Mouse (Mus musculus) heart, embryonic 10.5 days (tissue): ENCODE results near the gene Poln. TPM values are rescaled to one million over a fixed set of nuclear protein-coding genes. Genes with fewer than 3 reads are reported as not detected.

Source experiments
- DNase-seq: peaks from one replicate; pipeline ENCODE4 v3.0.0-alpha.2; 2017; ENCODE audit warnings: low spot score
- H3K27ac ChIP-seq: fragments of 300-500 bp; sonication (generic); 2 replicates; pipeline ENCODE4 v1.5.1; 2016; ENCODE audit warnings: mild to moderate bottlenecking
- H3K27me3 ChIP-seq: fragments of 300-500 bp; sonication (generic); 2 replicates; pipeline ENCODE4 v1.6.1; 2016; ENCODE audit warnings: mild to moderate bottlenecking; ENCODE audit not compliant: poor library complexity, insufficient read depth, severe bottlenecking
- H3K36me3 ChIP-seq: fragments of 300-500 bp; sonication (generic); 2 replicates; pipeline ENCODE4 v1.6.1; 2016; ENCODE audit warnings: mild to moderate bottlenecking, moderate library complexity
- H3K4me1 ChIP-seq: fragments of 300-500 bp; sonication (generic); 2 replicates; pipeline ENCODE4 v1.6.1; 2016; ENCODE audit warnings: mild to moderate bottlenecking
- H3K4me3 ChIP-seq: fragments of 300-500 bp; sonication (generic); 2 replicates; pipeline ENCODE4 v1.5.1; 2016; ENCODE audit warnings: mild to moderate bottlenecking, moderate library complexity
- H3K9me3 ChIP-seq: fragments of 300-500 bp; sonication (generic); 2 replicates; pipeline ENCODE4 v1.6.1; 2016; ENCODE audit warnings: mild to moderate bottlenecking, moderate library complexity
- WGBS: fragments of 180-500 bp; shearing (Covaris S2); methylation state at CpG from one replicate; pipeline ENCODE4 v1.1.7; 2016; 5-methylcytosine and 5-hydroxymethylcytosine counted together
- polyA plus RNA-seq: library from polyadenylated mRNA; unstranded; fragments of >200 nt; fragmentation: Nextera tagmentation; extraction: Ambion mirVana; gene quantifications from 2 replicates; pipeline ENCODE4 v1.2.1, GENCODE M21; 2016

Gene Poln
- polyA plus RNA-seq, 1 experiment from 2014 or later: 0.64 TPM

DNA sequence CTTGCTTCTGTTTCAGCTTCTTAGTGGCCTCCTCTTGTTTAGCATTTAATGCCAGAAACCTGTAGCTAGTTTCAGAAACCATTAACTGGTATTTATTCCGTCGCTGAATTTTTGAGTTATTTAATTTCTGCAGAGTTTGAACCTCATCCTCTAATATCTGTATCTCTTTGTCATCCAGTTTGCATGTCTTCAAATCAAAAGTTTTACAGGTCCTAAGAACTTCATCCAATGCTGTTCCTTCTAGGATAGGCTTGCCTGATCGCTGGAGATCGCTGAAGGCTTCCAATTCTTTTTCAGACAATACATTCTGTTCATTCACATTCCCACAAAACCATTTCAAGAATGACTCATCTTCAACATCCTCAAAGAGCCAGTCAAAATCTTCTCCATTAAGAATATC is 1.4 kb downstream of the Poln start:
- H3K36me3 ChIP-seq: peaks cover 16% of the 10 kb centered on the region
- H3K27ac ChIP-seq: no peak overlapping the region
- no peak for DNase-seq
- no peaks in the 10 kb centered on the region for H3K27me3 ChIP-seq
- 84% methylated on average over 4 of the region's 4 CpGs for WGBS
- H3K4me1 ChIP-seq: peaks cover 9% of the 10 kb centered on the region; the same call in 1 of the 2 replicates
- H3K4me3 ChIP-seq: peak overlapping the region; percentile 82; the same call in 1 of the 2 replicates
- H3K9me3 ChIP-seq: no peaks in the 10 kb centered on the region

DNA sequence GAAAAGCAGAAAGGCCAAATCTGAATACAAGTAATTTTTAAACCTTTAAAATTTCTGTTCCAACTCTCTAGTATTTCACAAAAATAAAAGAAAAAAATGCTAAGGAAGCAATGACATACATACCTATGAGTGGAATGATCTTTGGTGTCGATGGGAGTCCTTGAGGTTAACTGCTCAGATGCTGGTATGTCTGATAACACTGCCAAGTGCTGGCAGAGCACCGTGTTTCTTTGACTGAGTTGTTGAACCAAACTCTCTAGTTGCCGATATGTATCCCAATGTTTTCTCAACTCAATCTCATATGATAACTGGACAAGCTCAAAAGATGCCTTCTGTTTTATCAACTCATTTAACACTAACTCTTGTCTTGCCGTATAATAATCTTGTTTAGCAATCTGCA is 3.5 kb downstream of the Poln start:
- H3K4me1 ChIP-seq: peaks cover 9% of the 10 kb centered on the region; the same call in 1 of the 2 replicates
- H3K9me3 ChIP-seq: no peaks in the 10 kb centered on the region
- no peak overlapping the region for H3K4me3 ChIP-seq
- no peak for DNase-seq
- H3K27ac ChIP-seq: no peak overlapping the region
- 45% methylated on average over 4 of the region's 4 CpGs for WGBS
- H3K27me3 ChIP-seq: no peaks in the 10 kb centered on the region
- peaks cover 26% of the 10 kb centered on the region for H3K36me3 ChIP-seq

DNA sequence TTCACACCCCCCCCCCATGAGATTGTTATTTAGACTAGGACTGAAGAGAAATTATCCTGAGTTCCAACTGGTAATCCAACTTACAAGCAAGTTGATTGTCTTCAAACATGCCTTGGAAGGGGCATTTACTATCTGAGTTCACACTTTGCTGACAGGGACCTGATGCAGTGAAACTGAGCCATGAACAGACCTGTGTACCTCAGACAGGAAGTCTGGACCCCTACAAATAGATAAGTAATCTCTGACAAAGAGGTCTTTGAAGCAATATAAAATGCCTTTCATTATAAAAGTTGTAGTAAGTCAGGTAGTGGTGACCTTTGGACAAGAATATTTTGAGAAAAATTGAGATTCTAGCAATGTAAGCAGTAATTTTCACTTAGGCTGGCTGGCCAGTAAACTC is 20.8 kb downstream of the Poln start:
- H3K4me3 ChIP-seq: no peak overlapping the region
- H3K9me3 ChIP-seq: no peaks in the 10 kb centered on the region
- H3K27me3 ChIP-seq: no peaks in the 10 kb centered on the region
- no peaks in the 10 kb centered on the region for H3K4me1 ChIP-seq
- no peak overlapping the region for H3K27ac ChIP-seq
- DNase-seq: no peak
- peaks cover 9% of the 10 kb centered on the region for H3K36me3 ChIP-seq

DNA sequence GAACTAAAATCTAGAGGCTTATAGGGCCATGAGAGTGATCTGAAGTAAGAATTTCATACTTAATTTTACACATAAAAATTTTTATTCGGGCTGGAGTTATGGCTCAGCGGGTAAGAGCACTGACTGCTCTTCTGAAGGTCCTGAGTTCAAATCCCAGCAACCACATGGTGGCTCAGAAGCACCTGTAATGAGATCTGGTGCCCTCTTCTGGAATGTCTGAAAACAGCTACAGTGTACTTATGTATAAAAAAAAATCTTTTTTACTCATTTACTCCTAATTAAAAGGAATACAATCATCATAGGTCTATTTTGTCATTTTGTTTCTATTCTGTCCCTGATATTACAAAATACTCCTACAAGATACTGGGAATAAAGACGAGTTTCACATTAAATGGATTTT is 21.7 kb downstream of the Poln start:
- WGBS: 83% methylated on average over 3 of the region's 3 CpGs

DNA sequence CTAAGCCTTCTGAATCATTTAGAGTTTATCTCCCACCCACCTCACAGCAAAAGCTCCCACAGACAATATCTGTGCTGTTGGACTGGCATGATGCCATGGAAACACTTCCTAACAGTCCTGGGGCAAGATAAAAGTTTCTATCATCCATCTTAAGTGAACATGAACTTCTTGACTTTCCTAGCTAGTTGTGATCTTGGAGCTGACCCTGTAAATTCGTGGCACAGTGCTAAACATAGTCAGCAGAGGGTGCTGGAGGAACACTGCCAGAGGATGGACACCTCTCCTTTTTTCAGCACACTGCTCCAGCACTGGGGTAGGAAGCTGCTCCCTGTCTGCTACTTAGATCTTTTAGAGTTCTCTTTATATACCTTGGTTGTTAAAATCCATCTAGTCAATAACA is 29.5 kb downstream of the Poln start:
- WGBS: 8% methylated on average over 1 of the region's 1 CpGs
- Histone ChIP-seq H3K4me3 (no peak overlapping the region), H3K4me1 (no peaks in the 10 kb centered on the region), H3K36me3 (no peaks in the 10 kb centered on the region), H3K9me3 (no peaks in the 10 kb centered on the region), H3K27ac (no peak overlapping the region), H3K27me3 (no peaks in the 10 kb centered on the region)
- peak; percentile 77 for DNase-seq

More for the DNA sequence above, 21.7 kb downstream of the Poln start:
- no peak overlapping the region for H3K4me3 ChIP-seq
- no peaks in the 10 kb centered on the region for H3K9me3 ChIP-seq
- no peaks in the 10 kb centered on the region for H3K4me1 ChIP-seq
- 0 out of 2 replicates have a peak, but pooled peaks cover 2% of the 10 kb centered on the region for H3K36me3 ChIP-seq
- DNase-seq: no peak
- no peaks in the 10 kb centered on the region for H3K27me3 ChIP-seq
- H3K27ac ChIP-seq: no peak overlapping the region

DNA sequence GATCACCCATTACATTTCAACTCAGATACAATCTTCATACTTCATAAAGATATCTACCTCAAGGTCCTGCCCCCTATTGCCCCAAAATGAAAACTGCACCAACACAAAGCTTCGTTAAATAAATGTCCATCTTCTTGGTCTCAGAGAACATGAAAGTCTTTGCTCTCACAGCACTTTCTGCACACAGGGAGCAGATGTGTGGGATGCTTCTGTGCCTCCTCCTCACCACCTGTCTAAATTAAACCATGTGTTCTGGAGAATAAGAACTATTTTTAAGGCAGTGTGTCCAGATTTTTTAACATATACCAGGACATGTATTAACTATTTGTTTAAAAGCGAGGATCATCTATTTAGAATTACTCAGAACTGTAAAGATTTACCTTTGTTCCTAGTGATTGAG is 36.5 kb downstream of the Poln start:
- 63% methylated on average over 2 of the region's 2 CpGs for WGBS
- Histone ChIP-seq H3K9me3 (no peaks in the 10 kb centered on the region), H3K4me1 (no peaks in the 10 kb centered on the region), H3K36me3 (no peaks in the 10 kb centered on the region), H3K4me3 (no peak overlapping the region), H3K27ac (no peak overlapping the region), H3K27me3 (no peaks in the 10 kb centered on the region)
- DNase-seq: no peak

DNA sequence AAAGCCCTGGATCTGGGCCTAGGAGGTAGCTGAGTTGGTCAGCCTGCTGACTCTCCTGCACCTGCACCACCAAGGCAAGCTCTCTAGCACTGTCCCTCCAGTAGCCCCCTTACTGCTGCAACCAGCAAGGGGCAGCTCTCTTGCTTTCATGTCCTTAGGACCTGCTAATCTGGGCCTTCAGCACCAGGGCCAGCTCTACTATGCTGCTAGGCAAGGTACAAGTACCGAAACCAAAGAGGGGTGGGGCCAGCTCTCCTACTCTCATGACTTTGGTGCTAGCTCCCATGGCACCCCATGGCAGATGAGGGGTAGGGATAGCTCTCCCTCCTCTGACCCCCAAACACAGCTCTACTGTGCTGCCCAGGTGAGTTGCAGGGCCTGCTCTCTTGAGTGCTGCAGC is 45.1 kb downstream of the Poln start:
- Histone ChIP-seq H3K4me1 (no peaks in the 10 kb centered on the region), H3K36me3 (no peaks in the 10 kb centered on the region), H3K27me3 (no peaks in the 10 kb centered on the region), H3K27ac (no peak overlapping the region), H3K9me3 (no peaks in the 10 kb centered on the region), H3K4me3 (no peak overlapping the region)
- no peak for DNase-seq
- WGBS: 0% methylated on average over 1 of the region's 1 CpGs

DNA sequence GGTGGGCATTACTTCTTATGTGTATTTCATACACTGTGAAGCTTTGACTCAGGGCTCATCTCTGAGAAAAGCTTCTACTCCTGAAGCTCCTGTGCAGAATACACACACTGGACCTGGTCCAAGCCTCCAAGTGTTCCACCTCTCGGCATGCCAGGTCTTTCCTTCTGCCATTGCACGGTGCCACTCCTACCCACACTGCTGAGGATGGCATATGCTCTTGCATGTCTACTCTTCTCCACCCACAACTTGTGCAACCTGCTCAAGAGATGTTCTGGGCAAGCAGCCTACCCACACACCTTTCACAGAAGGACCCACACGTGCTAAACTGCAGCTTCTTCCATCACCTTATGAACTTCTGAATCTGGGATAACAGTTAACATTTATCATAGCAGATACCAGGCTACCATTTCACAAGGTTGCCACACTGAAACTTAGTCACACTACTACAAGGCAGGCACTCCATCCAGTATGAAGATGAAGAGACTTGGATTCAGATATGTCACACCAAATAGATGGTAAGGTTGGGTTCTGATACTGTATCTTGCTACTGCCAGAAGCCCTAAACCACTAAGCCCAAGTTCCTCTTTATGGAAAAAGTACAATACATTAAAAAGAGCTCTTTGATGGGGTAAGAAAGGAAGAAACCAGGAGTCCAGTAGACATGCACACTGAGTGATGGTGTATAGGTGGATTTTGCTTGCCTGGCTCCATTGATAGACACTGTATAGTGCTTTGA is 50.0 kb downstream of the Poln start:
- H3K9me3 ChIP-seq: no peaks in the 10 kb centered on the region
- WGBS: 74% methylated on average over 3 of the region's 3 CpGs
- no peaks in the 10 kb centered on the region for H3K4me1 ChIP-seq
- no peak overlapping the region for H3K4me3 ChIP-seq
- DNase-seq: no peak
- H3K27ac ChIP-seq: no peak overlapping the region
- H3K36me3 ChIP-seq: no peaks in the 10 kb centered on the region
- H3K27me3 ChIP-seq: no peaks in the 10 kb centered on the region

DNA sequence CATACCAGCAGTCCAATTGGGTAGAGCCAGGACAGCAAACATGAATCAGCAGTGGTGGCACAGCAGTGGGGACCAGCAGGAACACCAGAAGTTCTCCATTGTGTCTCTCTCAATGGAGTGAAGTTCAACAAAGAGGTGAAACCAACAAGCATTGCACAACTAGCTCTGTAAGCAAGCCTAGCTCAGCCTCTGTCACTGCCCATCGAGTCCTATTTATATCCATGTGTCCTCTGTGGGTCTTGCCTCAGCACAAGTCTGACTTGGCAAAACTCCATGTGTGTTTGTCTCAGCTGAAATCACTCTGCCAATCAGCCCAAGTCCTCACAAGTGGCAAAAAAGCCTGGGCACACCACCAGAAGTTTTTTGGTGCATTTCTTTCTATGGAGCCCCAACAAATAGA is 63.6 kb downstream of the Poln start:
- no peaks in the 10 kb centered on the region for H3K27me3 ChIP-seq
- no peak overlapping the region for H3K27ac ChIP-seq
- no peak for DNase-seq
- no peaks in the 10 kb centered on the region for H3K9me3 ChIP-seq
- WGBS: 65% methylated on average over 1 of the region's 1 CpGs
- H3K4me3 ChIP-seq: no peak overlapping the region
- no peaks in the 10 kb centered on the region for H3K36me3 ChIP-seq
- no peaks in the 10 kb centered on the region for H3K4me1 ChIP-seq

DNA sequence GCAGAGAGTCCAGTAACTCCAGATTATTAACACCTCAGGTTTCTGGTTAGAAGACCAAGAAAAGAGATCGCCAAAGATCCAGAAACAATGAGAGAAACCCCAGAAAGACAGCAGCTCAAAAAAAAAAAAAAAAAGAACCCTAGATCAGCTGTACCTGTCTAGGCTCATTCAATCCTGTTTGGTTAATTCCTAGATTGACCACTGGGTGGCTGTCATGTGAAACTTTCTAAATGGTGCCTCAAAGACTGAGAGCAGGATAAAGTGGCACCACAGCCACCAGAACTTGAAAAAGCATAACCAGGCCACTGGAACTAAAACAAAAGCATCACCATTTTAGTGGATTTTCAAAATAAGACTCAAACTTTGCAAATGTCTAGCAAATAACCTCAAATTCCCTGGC is 71.9 kb downstream of the Poln start:
- Histone ChIP-seq H3K9me3 (no peaks in the 10 kb centered on the region), H3K27ac (no peak overlapping the region), H3K36me3 (no peaks in the 10 kb centered on the region), H3K4me1 (no peaks in the 10 kb centered on the region), H3K27me3 (no peaks in the 10 kb centered on the region), H3K4me3 (no peak overlapping the region)
- WGBS: 13% methylated on average over 1 of the region's 1 CpGs
- DNase-seq: no peak

DNA sequence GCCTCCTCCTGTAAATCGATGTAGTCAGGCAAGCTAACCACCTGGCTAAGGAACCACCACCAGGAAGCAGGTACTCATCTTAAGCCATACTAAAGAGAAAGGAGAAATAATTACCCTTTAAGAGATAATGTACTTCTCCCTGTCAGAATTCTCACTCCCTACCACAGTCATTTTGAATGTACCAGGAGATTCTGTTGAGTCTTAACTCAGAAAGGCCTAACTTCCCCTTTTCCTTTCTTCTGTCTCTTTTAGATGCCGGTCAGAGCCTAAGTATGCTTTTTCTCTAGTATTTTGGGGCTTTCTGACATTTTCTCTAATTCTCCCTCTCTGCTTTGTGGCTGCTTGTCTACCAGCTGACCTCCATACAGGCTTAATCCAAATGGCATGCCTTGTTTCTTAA is 76.2 kb downstream of the Poln start:
- WGBS: 73% methylated on average over 2 of the region's 2 CpGs
- Histone ChIP-seq H3K36me3 (no peaks in the 10 kb centered on the region), H3K9me3 (no peaks in the 10 kb centered on the region), H3K4me3 (no peak overlapping the region), H3K4me1 (no peaks in the 10 kb centered on the region), H3K27me3 (no peaks in the 10 kb centered on the region), H3K27ac (no peak overlapping the region)
- DNase-seq: no peak

DNA sequence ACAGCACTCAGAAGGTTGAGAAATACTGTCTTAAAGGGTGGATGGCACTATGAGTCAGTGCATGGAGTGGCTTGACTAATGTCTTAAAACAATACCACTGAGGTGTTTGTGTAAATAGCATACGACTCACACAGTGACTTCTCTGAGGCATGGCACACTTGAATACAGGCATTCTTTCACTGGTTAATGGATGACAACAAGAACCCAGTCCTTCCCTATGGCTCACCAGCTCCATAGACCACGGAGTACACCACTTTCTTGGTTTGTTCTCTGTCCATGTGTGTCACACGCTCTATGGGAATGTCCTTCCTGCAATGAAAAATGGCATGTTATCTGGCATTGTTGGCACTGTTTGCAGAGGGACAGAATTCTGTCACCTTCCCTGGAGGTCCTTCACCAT is 136.7 kb downstream of the Poln start:
- 63% methylated on average over 3 of the region's 3 CpGs for WGBS
- Histone ChIP-seq H3K27me3 (no peaks in the 10 kb centered on the region), H3K4me1 (no peaks in the 10 kb centered on the region), H3K27ac (no peak overlapping the region), H3K36me3 (no peaks in the 10 kb centered on the region), H3K4me3 (no peak overlapping the region), H3K9me3 (no peaks in the 10 kb centered on the region)
- DNase-seq: no peak

DNA sequence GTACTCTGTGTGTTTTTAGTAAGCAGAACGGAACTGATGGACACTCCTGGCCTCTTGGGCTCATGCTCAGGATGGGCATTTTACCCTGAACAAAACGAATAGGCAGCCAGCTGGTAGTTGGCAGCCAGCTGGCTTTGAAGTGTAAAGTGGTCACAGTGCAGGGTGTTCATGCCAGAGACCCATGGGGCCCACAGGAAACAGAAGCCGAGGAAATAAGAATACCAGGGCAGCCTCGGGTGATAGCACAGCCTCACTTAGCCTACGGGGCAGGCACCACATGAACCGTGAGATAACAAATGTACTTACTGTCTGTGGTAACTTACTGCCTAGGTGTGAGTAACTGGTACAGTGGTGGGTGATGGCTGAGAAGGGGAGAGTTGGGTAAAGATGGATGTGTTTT is 138.2 kb downstream of the Poln start:
- WGBS: 60% methylated on average over 6 of the region's 6 CpGs
- no peaks in the 10 kb centered on the region for H3K9me3 ChIP-seq
- H3K4me1 ChIP-seq: no peaks in the 10 kb centered on the region
- no peaks in the 10 kb centered on the region for H3K36me3 ChIP-seq
- H3K27me3 ChIP-seq: no peaks in the 10 kb centered on the region
- no peak overlapping the region for H3K27ac ChIP-seq
- no peak for DNase-seq
- H3K4me3 ChIP-seq: no peak overlapping the region

DNA sequence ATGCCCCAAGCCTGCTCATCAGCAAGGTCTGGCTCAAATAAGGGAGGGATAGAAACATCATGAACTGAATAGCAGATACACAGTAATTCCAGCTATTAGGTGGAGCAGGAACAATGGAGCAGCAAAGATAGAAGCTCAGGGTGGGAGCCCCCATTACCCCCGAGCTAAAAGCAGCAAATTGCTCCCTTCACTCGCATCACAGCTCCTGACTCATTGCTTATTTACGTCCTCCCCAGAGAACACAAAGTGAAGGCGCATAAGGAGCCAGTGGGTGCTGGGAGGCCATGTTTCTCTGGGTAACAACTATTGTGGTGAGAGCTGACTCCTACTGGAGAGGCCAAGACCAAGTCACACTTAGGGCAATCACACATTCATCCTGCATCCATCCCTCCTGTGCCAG is 139.1 kb downstream of the Poln start:
- Histone ChIP-seq H3K9me3 (no peaks in the 10 kb centered on the region), H3K27me3 (no peaks in the 10 kb centered on the region), H3K27ac (no peak overlapping the region), H3K4me3 (no peak overlapping the region), H3K36me3 (no peaks in the 10 kb centered on the region), H3K4me1 (no peaks in the 10 kb centered on the region)
- DNase-seq: no peak
- WGBS: 72% methylated on average over 4 of the region's 4 CpGs
